Mouse (Mus musculus): Measurements from ENCODE around the gene Csmd2. TPM values are rescaled to one million over a fixed set of nuclear protein-coding genes. Genes with fewer than 3 reads are reported as not detected.

Csmd2 gene
- total RNA-seq, 1 experiment, result 0.80 TPM

GRCm38 (mm10) chr4:128194454-128194853 is 206.8 kb downstream of the Csmd2 start:
- no peak for TF ChIP-seq CHD2 (IDR thresholded peaks at IDR 0.05; ENCODE audit: low read depth, low read length)
- TF ChIP-seq HCFC1 (IDR thresholded peaks at IDR 0.05; ENCODE audit: borderline replicate concordance, insufficient read depth, low read length), result no peak
- TF ChIP-seq MAFK (IDR thresholded peaks at IDR 0.05; ENCODE audit: insufficient read depth, low read depth, low read length), result no peak
- TF ChIP-seq ZNF384 (IDR thresholded peaks at IDR 0.05; ENCODE audit: low read depth, low read length), result no peak
- no peak for TF ChIP-seq ZC3H11A (IDR thresholded peaks at IDR 0.05; ENCODE audit: borderline replicate concordance, low read depth, low read length)
- DNase-seq (ENCODE audit: low read depth, low spot score), result no peak

GRCm38 (mm10) chr4:128217991-128218595 is 230.4 kb downstream of the Csmd2 start:
- no peak overlapping the region for H3K9ac ChIP-seq (ENCODE audit: insufficient read depth, low read depth, low read length, poor library complexity, severe bottlenecking)
- no peaks in the 10 kb centered on the region for H3K9me3 ChIP-seq (ENCODE audit: control insufficient read depth, insufficient read depth, low read depth, low read length)
- H3K36me3 ChIP-seq (ENCODE audit: control insufficient read depth, insufficient read depth, low read length, poor library complexity, severe bottlenecking), result no peaks in the 10 kb centered on the region
- H3K27ac ChIP-seq (ENCODE audit: insufficient read depth, low read depth, low read length, poor library complexity, severe bottlenecking), result no peak overlapping the region
- no peaks in the 10 kb centered on the region for H3K4me1 ChIP-seq (ENCODE audit: control insufficient read depth in 2 of 2, insufficient read depth in 2 of 2, low read length in 2 of 2, poor library complexity in 1 of 2)
- in situ Hi-C loops (cut with MboI; ENCODE audit: low sequenced_read_pairs in 2 of 2, unreplicated experiment in 2 of 2), result no loop called here
- no peak overlapping the region for H3K4me3 ChIP-seq (ENCODE audit: insufficient read depth in 1 of 2, low read depth in 1 of 2, low read length in 2 of 2, poor library complexity in 1 of 2, severe bottlenecking in 1 of 2)
- TF ChIP-seq ZNF384 (IDR thresholded peaks at IDR 0.05; ENCODE audit: low read depth, low read length) (no peak), CHD2 (IDR thresholded peaks at IDR 0.05; ENCODE audit: low read depth, low read length) (no peak), ZC3H11A (IDR thresholded peaks at IDR 0.05; ENCODE audit: borderline replicate concordance, low read depth, low read length) (no peak), MAFK (IDR thresholded peaks at IDR 0.05; ENCODE audit: insufficient read depth, low read depth, low read length) (no peak), HCFC1 (IDR thresholded peaks at IDR 0.05; ENCODE audit: borderline replicate concordance, insufficient read depth, low read length) (no peak)
- no peak for DNase-seq (ENCODE audit: low read depth, low spot score)

More at GRCm38 (mm10) chr4:128194454-128194853, 206.8 kb downstream of the Csmd2 start:
- Histone ChIP-seq H3K9me3 (ENCODE audit: control insufficient read depth, insufficient read depth, low read depth, low read length) (no peaks in the 10 kb centered on the region), H3K9ac (ENCODE audit: insufficient read depth, low read depth, low read length, poor library complexity, severe bottlenecking) (no peak overlapping the region), H3K27ac (ENCODE audit: insufficient read depth, low read depth, low read length, poor library complexity, severe bottlenecking) (no peak overlapping the region), H3K36me3 (ENCODE audit: control insufficient read depth, insufficient read depth, low read length, poor library complexity, severe bottlenecking) (no peaks in the 10 kb centered on the region), H3K4me3 (ENCODE audit: insufficient read depth in 1 of 2, low read depth in 1 of 2, low read length in 2 of 2, poor library complexity in 1 of 2, severe bottlenecking in 1 of 2) (no peak overlapping the region), H3K4me1 (ENCODE audit: control insufficient read depth in 2 of 2, insufficient read depth in 2 of 2, low read length in 2 of 2, poor library complexity in 1 of 2) (no peaks in the 10 kb centered on the region)
- in situ Hi-C loops (cut with MboI; ENCODE audit: low sequenced_read_pairs in 2 of 2, unreplicated experiment in 2 of 2), result no loop called here

GRCm38 (mm10) chr4:128224453-128224852 is 236.8 kb downstream of the Csmd2 start:
- Histone ChIP-seq H3K9ac (ENCODE audit: insufficient read depth, low read depth, low read length, poor library complexity, severe bottlenecking) (no peak overlapping the region), H3K4me3 (ENCODE audit: insufficient read depth in 1 of 2, low read depth in 1 of 2, low read length in 2 of 2, poor library complexity in 1 of 2, severe bottlenecking in 1 of 2) (no peak overlapping the region), H3K9me3 (ENCODE audit: control insufficient read depth, insufficient read depth, low read depth, low read length) (no peaks in the 10 kb centered on the region), H3K4me1 (ENCODE audit: control insufficient read depth in 2 of 2, insufficient read depth in 2 of 2, low read length in 2 of 2, poor library complexity in 1 of 2) (no peaks in the 10 kb centered on the region), H3K36me3 (ENCODE audit: control insufficient read depth, insufficient read depth, low read length, poor library complexity, severe bottlenecking) (no peaks in the 10 kb centered on the region), H3K27ac (ENCODE audit: insufficient read depth, low read depth, low read length, poor library complexity, severe bottlenecking) (no peak overlapping the region)
- no peak for TF ChIP-seq CHD2 (IDR thresholded peaks at IDR 0.05; ENCODE audit: low read depth, low read length)
- TF ChIP-seq ZNF384 (IDR thresholded peaks at IDR 0.05; ENCODE audit: low read depth, low read length), result no peak
- TF ChIP-seq ZC3H11A (IDR thresholded peaks at IDR 0.05; ENCODE audit: borderline replicate concordance, low read depth, low read length), result no peak
- no peak for TF ChIP-seq MAFK (IDR thresholded peaks at IDR 0.05; ENCODE audit: insufficient read depth, low read depth, low read length)
- TF ChIP-seq HCFC1 (IDR thresholded peaks at IDR 0.05; ENCODE audit: borderline replicate concordance, insufficient read depth, low read length), result no peak
- no peak for DNase-seq (ENCODE audit: low read depth, low spot score)
- in situ Hi-C loops (cut with MboI; ENCODE audit: low sequenced_read_pairs in 2 of 2, unreplicated experiment in 2 of 2), result no loop called here

GRCm38 (mm10) chr4:128227377-128228316 is 240.0 kb downstream of the Csmd2 start:
- in situ Hi-C loops (cut with MboI; ENCODE audit: low sequenced_read_pairs in 2 of 2, unreplicated experiment in 2 of 2), result no loop called here
- H3K4me3 ChIP-seq (ENCODE audit: insufficient read depth in 1 of 2, low read depth in 1 of 2, low read length in 2 of 2, poor library complexity in 1 of 2, severe bottlenecking in 1 of 2), result no peak overlapping the region
- no peaks in the 10 kb centered on the region for H3K4me1 ChIP-seq (ENCODE audit: control insufficient read depth in 2 of 2, insufficient read depth in 2 of 2, low read length in 2 of 2, poor library complexity in 1 of 2)
- TF ChIP-seq ZC3H11A (IDR thresholded peaks at IDR 0.05; ENCODE audit: borderline replicate concordance, low read depth, low read length) (no peak), HCFC1 (IDR thresholded peaks at IDR 0.05; ENCODE audit: borderline replicate concordance, insufficient read depth, low read length) (no peak), CHD2 (IDR thresholded peaks at IDR 0.05; ENCODE audit: low read depth, low read length) (no peak), MAFK (IDR thresholded peaks at IDR 0.05; ENCODE audit: insufficient read depth, low read depth, low read length) (no peak), ZNF384 (IDR thresholded peaks at IDR 0.05; ENCODE audit: low read depth, low read length) (no peak)
- DNase-seq (ENCODE audit: low read depth, low spot score), result no peak
- no peaks in the 10 kb centered on the region for H3K36me3 ChIP-seq (ENCODE audit: control insufficient read depth, insufficient read depth, low read length, poor library complexity, severe bottlenecking)
- no peak overlapping the region for H3K27ac ChIP-seq (ENCODE audit: insufficient read depth, low read depth, low read length, poor library complexity, severe bottlenecking)
- H3K9me3 ChIP-seq (ENCODE audit: control insufficient read depth, insufficient read depth, low read depth, low read length), result no peaks in the 10 kb centered on the region
- H3K9ac ChIP-seq (ENCODE audit: insufficient read depth, low read depth, low read length, poor library complexity, severe bottlenecking), result no peak overlapping the region
